37 mouse cellular contexts compared by ENCODE assay signal in the genomic region with DNA sequence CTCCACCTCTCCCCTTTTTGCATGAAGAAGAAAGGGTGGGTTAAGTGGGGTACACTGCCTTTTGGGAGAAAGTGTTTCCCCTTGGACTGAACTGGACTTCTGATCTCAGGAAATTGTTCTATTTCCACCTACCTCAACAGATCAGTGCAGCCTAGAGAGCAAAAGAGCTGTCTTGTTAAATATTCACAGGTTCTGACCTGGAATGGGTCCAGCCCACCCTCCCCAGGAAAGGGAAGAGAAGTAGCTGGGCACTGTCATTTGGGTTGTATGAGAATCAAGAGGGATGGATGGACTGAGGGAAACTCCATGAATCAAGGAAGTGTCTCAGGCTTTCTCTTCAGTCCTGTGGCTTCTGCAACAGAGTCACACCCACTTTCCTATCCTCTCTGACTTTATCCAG. TPM values are rescaled to one million over a fixed set of nuclear protein-coding genes. Genes with fewer than 3 reads are reported as not detected.
DNase-seq lines count a peak whose midpoint lies in the region; ATAC-seq and TF ChIP-seq lines count a peak whose summit lies in the region.
"Had no signal": no experiment of that assay in that cellular context is flagged by ENCODE, and none has a peak within 500 bp of the region (broad histone marks: within the 10 kb centered on the region; RNA-seq: fewer than 3 reads in every experiment).

No protein-coding gene starts in this region.

- TF ChIP-seq CTCF in liver, adult 2 months (IDR thresholded peaks at IDR 0.05; ENCODE audit: low read depth, low read length), result no peak

- H3K9me3 ChIP-seq in kidney, embryonic 15.5 days (replicated peaks), result no peaks in the 10 kb centered on the region; the same call in 1 of the 2 replicates
- H3K9me3 ChIP-seq in liver, embryonic 11.5 days (ENCODE audit: control insufficient read depth, low read length), result no peaks in the 10 kb centered on the region
- H3K9me3 ChIP-seq: embryonic facial prominence, embryonic 10.5 days; embryonic facial prominence, embryonic 13.5 days; forebrain, embryonic 15.5 days; hindbrain, embryonic 13.5 days had no signal

- H3K4me3 ChIP-seq in kidney, embryonic 15.5 days (replicated peaks), result no peak overlapping the region
- H3K4me3 ChIP-seq in liver, adult 2 months (ENCODE audit: insufficient read depth, low read depth, low read length), result no peak overlapping the region
- no peak overlapping the region for H3K4me3 ChIP-seq in liver, embryonic 11.5 days (ENCODE audit: low read depth, low read length)
- H3K4me3 ChIP-seq: embryonic facial prominence, embryonic 10.5 days; embryonic facial prominence, embryonic 13.5 days; erythroblast, embryonic 14.5 days; forebrain, embryonic 12.5 days; forebrain, embryonic 15.5 days; hindbrain, embryonic 10.5 days; hindbrain, embryonic 13.5 days had no signal

- H3K79me2 ChIP-seq in liver, adult 2 months (ENCODE audit: control insufficient read depth, insufficient read depth, low read length), result peaks cover 6% of the 10 kb centered on the region; the same call in 1 of the 2 replicates

- no peak overlapping the region for H3K9ac ChIP-seq in kidney, embryonic 15.5 days
- H3K9ac ChIP-seq in liver, adult 2 months (ENCODE audit: low read depth, low read length), result no peak overlapping the region
- H3K9ac ChIP-seq in liver, embryonic 11.5 days (ENCODE audit: low read depth, low read length), result no peak overlapping the region
- H3K9ac ChIP-seq: embryonic facial prominence, embryonic 13.5 days; forebrain, embryonic 12.5 days; forebrain, embryonic 15.5 days; hindbrain, embryonic 13.5 days had no signal

- no peak overlapping the region for H3K27ac ChIP-seq in kidney, embryonic 15.5 days
- H3K27ac ChIP-seq in liver, adult 2 months (replicated peaks; ENCODE audit: insufficient read depth, low read depth, low read length), result peak overlapping the region; percentile 67
- H3K27ac ChIP-seq in liver, embryonic 11.5 days (ENCODE audit: low read depth, low read length), result no peak overlapping the region
- H3K27ac ChIP-seq: embryonic facial prominence, embryonic 10.5 days; embryonic facial prominence, embryonic 13.5 days; forebrain, embryonic 12.5 days; forebrain, embryonic 15.5 days; hindbrain, embryonic 10.5 days; hindbrain, embryonic 13.5 days had no signal

- no peak for ATAC-seq in kidney, embryonic 15.5 days (replicated peaks; ENCODE audit: low FRiP score)
- no peak for ATAC-seq in liver, embryonic 11.5 days (replicated peaks; ENCODE audit: low FRiP score)
- ATAC-seq: CD4-positive, CD25-positive, alpha-beta regulatory T cell, adult 4 months; forebrain, embryonic 15.5 days; hindbrain, embryonic 16.5 days had no signal

- TF ChIP-seq POLR2A in liver, adult 2 months (IDR thresholded peaks at IDR 0.05; ENCODE audit: extremely low read depth, insufficient read depth, low read length), result no peak

- no peak overlapping the region for H3K4me2 ChIP-seq in kidney, embryonic 15.5 days
- H3K4me2 ChIP-seq in liver, embryonic 11.5 days, result no peak overlapping the region
- H3K4me2 ChIP-seq: embryonic facial prominence, embryonic 13.5 days; forebrain, embryonic 12.5 days; forebrain, embryonic 15.5 days; heart, embryonic 11.5 days; hindbrain, embryonic 13.5 days had no signal

- H3K36me3 ChIP-seq in kidney, embryonic 15.5 days, result no peaks in the 10 kb centered on the region
- no peaks in the 10 kb centered on the region for H3K36me3 ChIP-seq in liver, adult 2 months (ENCODE audit: control insufficient read depth, insufficient read depth, low read length)
- no peaks in the 10 kb centered on the region for H3K36me3 ChIP-seq in liver, embryonic 11.5 days (ENCODE audit: control insufficient read depth, insufficient read depth, low read length)
- H3K36me3 ChIP-seq: embryonic facial prominence, embryonic 10.5 days; embryonic facial prominence, embryonic 13.5 days; forebrain, embryonic 12.5 days; forebrain, embryonic 15.5 days; hindbrain, embryonic 10.5 days; hindbrain, embryonic 13.5 days had no signal

- no peaks in the 10 kb centered on the region for H3K27me3 ChIP-seq in kidney, embryonic 15.5 days
- H3K27me3 ChIP-seq in liver, adult 2 months (ENCODE audit: control insufficient read depth, insufficient read depth, low read length), result no peaks in the 10 kb centered on the region
- no peaks in the 10 kb centered on the region for H3K27me3 ChIP-seq in liver, embryonic 11.5 days (replicated peaks; ENCODE audit: control insufficient read depth, insufficient read depth, low read length)
- H3K27me3 ChIP-seq: embryonic facial prominence, embryonic 13.5 days; forebrain, embryonic 12.5 days; forebrain, embryonic 15.5 days; hindbrain, embryonic 13.5 days had no signal

- H3K4me1 ChIP-seq in kidney, embryonic 15.5 days, result no peaks in the 10 kb centered on the region
- H3K4me1 ChIP-seq in liver, adult 2 months (ENCODE audit: control insufficient read depth, insufficient read depth, low read length), result peaks cover 17% of the 10 kb centered on the region
- no peaks in the 10 kb centered on the region for H3K4me1 ChIP-seq in liver, embryonic 11.5 days (replicated peaks; ENCODE audit: control insufficient read depth, insufficient read depth, low read length)
- H3K4me1 ChIP-seq: embryonic facial prominence, embryonic 10.5 days; embryonic facial prominence, embryonic 13.5 days; forebrain, embryonic 12.5 days; forebrain, embryonic 15.5 days; hindbrain, embryonic 10.5 days; hindbrain, embryonic 13.5 days had no signal

- peak; percentile 81 for DNase-seq in kidney, adult 11 months
- peak; percentile 89 for DNase-seq in liver, adult 2 months (ENCODE audit: extremely low read depth, low read depth, low spot score)
- no peak for DNase-seq in liver, embryonic 11.5 days (ENCODE audit: low spot score)
- peak; percentile 79 for DNase-seq in kidney, postnatal 14 days
- DNase-seq in kidney, postnatal 4 days, result peak; percentile 23 to 50
- DNase-seq in right cerebral cortex, adult 18-20 months, result no peak
- no peak for DNase-seq in adrenal gland, adult (ENCODE audit: inconsistent age in 2 of 2, low spot score in 1 of 2)
- DNase-seq: adrenal gland, adult 8-10 months; adrenal gland, postnatal 25 days; cerebellum, adult 11-12 months; cerebellum, adult 8-10 months; cerebellum, postnatal 10 days; cerebellum, postnatal 36 days; embryo, embryonic 11 days; gastrocnemius, postnatal 10 days; gastrocnemius, postnatal 36 days had no signal

RNA-seq across cellular contexts. Expression of gene Rdh16f2, which starts 1.3 kb away (rescaled TPM):
- polyA plus RNA-seq in kidney, embryonic 15.5 days (2015; fragmentation: Nextera tagmentation; extraction: Ambion mirVana), result 0.64 and 0.72 TPM in 2 replicates
- total RNA-seq in liver, adult 2 months (2014; rRNA removed), result 282 and 329 TPM in 2 replicates
- 281 and 297 TPM in 2 replicates for polyA plus RNA-seq in liver, adult 2 months (2012; rRNA removed)
- not detected in 2 replicates for polyA plus RNA-seq in liver, embryonic 11.5 days (2014; fragmentation: Nextera tagmentation; extraction: Ambion mirVana)
- total RNA-seq: adrenal gland, adult 8-10 months; adrenal gland, postnatal 25 days; gastrocnemius, adult 18-20 months; gastrocnemius, postnatal 10 days; gastrocnemius, postnatal 36 days; granulocyte monocyte progenitor cell, adult 5-6 weeks; heart, adult 8-10 months; heart, postnatal 25 days; MEL had no signal
- polyA plus RNA-seq: brain, embryonic 14.5 days; C2C12; CD4-positive, CD25-positive, alpha-beta regulatory T cell, adult 4 months; cortical plate, adult 2 months; embryonic facial prominence, embryonic 10.5 days; embryonic facial prominence, embryonic 13.5 days; erythroblast, embryonic 14.5 days; forebrain, embryonic 12.5 days; forebrain, embryonic 15.5 days; heart, embryonic 11.5 days; heart, embryonic 14.5 days; heart, postnatal 0 days; hindbrain, embryonic 10.5 days; hindbrain, embryonic 13.5 days; hindbrain, embryonic 16.5 days had no signal

RNA-seq across cellular contexts. Expression of gene Rdh19, which starts 15.2 kb away (rescaled TPM):
- polyA plus RNA-seq in kidney, embryonic 15.5 days (2015; fragmentation: Nextera tagmentation; extraction: Ambion mirVana), result 2.0 TPM in 2 replicates
- total RNA-seq in liver, adult 2 months (2014; rRNA removed), result not detected in 2 replicates
- 0.05 TPM in 1 of 2 replicates, not detected in the other for polyA plus RNA-seq in liver, adult 2 months (2012; rRNA removed)
- not detected in 2 replicates for polyA plus RNA-seq in liver, embryonic 11.5 days (2014; fragmentation: Nextera tagmentation; extraction: Ambion mirVana)
- total RNA-seq: adrenal gland, postnatal 25 days; gastrocnemius, adult 18-20 months; gastrocnemius, postnatal 10 days; gastrocnemius, postnatal 36 days; granulocyte monocyte progenitor cell, adult 5-6 weeks; heart, adult 8-10 months; heart, postnatal 25 days; MEL had no signal
- polyA plus RNA-seq: brain, embryonic 14.5 days; C2C12; CD4-positive, CD25-positive, alpha-beta regulatory T cell, adult 4 months; cortical plate, adult 2 months; embryonic facial prominence, embryonic 10.5 days; embryonic facial prominence, embryonic 13.5 days; erythroblast, embryonic 14.5 days; forebrain, embryonic 12.5 days; forebrain, embryonic 15.5 days; heart, embryonic 11.5 days; heart, embryonic 14.5 days; heart, postnatal 0 days; hindbrain, embryonic 10.5 days; hindbrain, embryonic 13.5 days; hindbrain, embryonic 16.5 days had no signal

RNA-seq across cellular contexts. Expression of gene Rdh7, which starts 23.7 kb away (rescaled TPM):
- polyA plus RNA-seq in kidney, embryonic 15.5 days (2015; fragmentation: Nextera tagmentation; extraction: Ambion mirVana), result not detected in 2 replicates
- total RNA-seq in liver, adult 2 months (2014; rRNA removed), result 1,124 and 1,219 TPM in 2 replicates
- 1,436 and 1,472 TPM in 2 replicates for polyA plus RNA-seq in liver, adult 2 months (2012; rRNA removed)
- polyA plus RNA-seq in liver, embryonic 11.5 days (2014; fragmentation: Nextera tagmentation; extraction: Ambion mirVana), result 0.14 TPM in 1 of 2 replicates, not detected in the other
- total RNA-seq: adrenal gland, postnatal 25 days; gastrocnemius, postnatal 36 days; granulocyte monocyte progenitor cell, adult 5-6 weeks; heart, postnatal 25 days; MEL had no signal
- polyA plus RNA-seq: brain, embryonic 14.5 days; C2C12; CD4-positive, CD25-positive, alpha-beta regulatory T cell, adult 4 months; cortical plate, adult 2 months; embryonic facial prominence, embryonic 10.5 days; embryonic facial prominence, embryonic 13.5 days; erythroblast, embryonic 14.5 days; forebrain, embryonic 12.5 days; forebrain, embryonic 15.5 days; heart, embryonic 11.5 days; heart, embryonic 14.5 days; heart, postnatal 0 days; hindbrain, embryonic 10.5 days; hindbrain, embryonic 13.5 days; hindbrain, embryonic 16.5 days had no signal

RNA-seq across cellular contexts. Expression of gene Sdr9c7, which starts 33.4 kb away (rescaled TPM):
- polyA plus RNA-seq in kidney, embryonic 15.5 days (2015; fragmentation: Nextera tagmentation; extraction: Ambion mirVana), result 0.08 TPM in 1 of 2 replicates, not detected in the other
- 25.6 and 26.9 TPM in 2 replicates for total RNA-seq in liver, adult 2 months (2014; rRNA removed)
- polyA plus RNA-seq in liver, adult 2 months (2012; rRNA removed), result 20.4 and 36.7 TPM in 2 replicates
- not detected in 2 replicates for polyA plus RNA-seq in liver, embryonic 11.5 days (2014; fragmentation: Nextera tagmentation; extraction: Ambion mirVana)
- total RNA-seq: gastrocnemius, adult 18-20 months; gastrocnemius, postnatal 10 days; gastrocnemius, postnatal 36 days; granulocyte monocyte progenitor cell, adult 5-6 weeks; heart, adult 8-10 months; heart, postnatal 25 days; MEL had no signal
- polyA plus RNA-seq: brain, embryonic 14.5 days; C2C12; CD4-positive, CD25-positive, alpha-beta regulatory T cell, adult 4 months; embryonic facial prominence, embryonic 10.5 days; erythroblast, embryonic 14.5 days; forebrain, embryonic 12.5 days; forebrain, embryonic 15.5 days; heart, embryonic 11.5 days; heart, embryonic 14.5 days; heart, postnatal 0 days; hindbrain, embryonic 10.5 days; hindbrain, embryonic 13.5 days; hindbrain, embryonic 16.5 days had no signal

Comparison
In these comparisons a context has a peak if more than half of its experiments do, and no peak if none do; other contexts are left out.
1. DNase-seq: peak in kidney, adult 11 months (single experiment), liver, adult 2 months (single experiment), kidney, postnatal 14 days (single experiment) and kidney, postnatal 4 days (2 of 2); none in liver, embryonic 11.5 days (single experiment), right cerebral cortex, adult 18-20 months (single experiment) and adrenal gland, adult (0 of 2).
2. RNA of gene Rdh16f2, which starts 1.3 kb away (polyA plus RNA-seq): 281 to 297 TPM in liver, adult 2 months; 0.64 to 0.72 TPM in kidney, embryonic 15.5 days and not detected in liver, embryonic 11.5 days; every median in the first group is over 100 times any median in the second.
3. RNA of gene Rdh7, which starts 23.7 kb away (polyA plus RNA-seq): 1,436 to 1,472 TPM in liver, adult 2 months; not detected in kidney, embryonic 15.5 days and 0.14 TPM in liver, embryonic 11.5 days; every median in the first group is over 1,000 times any median in the second.